ENCODE assay signal across 24 mouse cellular contexts in the genomic region with DNA sequence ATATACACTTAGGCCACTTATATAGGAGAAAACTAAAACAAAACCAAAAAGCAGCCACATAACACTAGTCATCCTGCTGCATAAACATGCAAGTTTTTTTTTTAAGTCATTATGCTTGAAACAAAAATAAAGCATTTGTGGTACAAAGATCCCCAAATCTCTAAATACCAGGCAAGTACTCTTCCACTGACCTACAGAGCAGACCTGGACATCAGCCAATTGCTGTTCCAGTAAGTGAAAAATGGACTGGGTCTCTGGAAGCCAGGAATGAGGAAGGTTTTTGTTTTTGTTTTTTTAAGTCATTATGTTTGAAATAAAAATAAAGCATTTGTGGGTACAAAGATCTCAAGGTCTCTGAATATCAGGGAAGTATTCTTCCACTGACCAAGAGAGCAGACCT. TPM values are rescaled to one million over a fixed set of nuclear protein-coding genes. Genes with fewer than 3 reads are reported as not detected.
DNase-seq lines count a peak whose midpoint lies in the region; ATAC-seq and TF ChIP-seq lines count a peak whose summit lies in the region.
"Had no signal": no experiment of that assay in that cellular context is flagged by ENCODE, and none has a peak within 500 bp of the region (broad histone marks: within the 10 kb centered on the region; RNA-seq: fewer than 3 reads in every experiment).

No protein-coding gene starts in this region.

- H3K4me2 ChIP-seq in embryonic facial prominence, embryonic 14.5 days (ENCODE audit: low read depth, low read length) = no peak overlapping the region
- H3K4me2 ChIP-seq in intestine, embryonic 15.5 days (replicated peaks) = no peak overlapping the region
- H3K4me2 ChIP-seq: heart, embryonic 13.5 days; liver, embryonic 15.5 days; midbrain, embryonic 15.5 days; neural tube, embryonic 13.5 days had no signal

- no peaks in the 10 kb centered on the region for H3K36me3 ChIP-seq in embryonic facial prominence, embryonic 14.5 days (ENCODE audit: control insufficient read depth, insufficient read depth, low read length)
- no peaks in the 10 kb centered on the region for H3K36me3 ChIP-seq in embryonic facial prominence, embryonic 10.5 days (replicated peaks)
- no peaks in the 10 kb centered on the region for H3K36me3 ChIP-seq in intestine, embryonic 15.5 days
- H3K36me3 ChIP-seq: forebrain, embryonic 10.5 days; heart, embryonic 13.5 days; limb, embryonic 10.5 days; liver, embryonic 15.5 days; midbrain, embryonic 15.5 days; neural tube, embryonic 13.5 days had no signal

- H3K4me1 ChIP-seq in embryonic facial prominence, embryonic 14.5 days (ENCODE audit: control insufficient read depth, insufficient read depth, low read length) = no peaks in the 10 kb centered on the region
- no peaks in the 10 kb centered on the region for H3K4me1 ChIP-seq in embryonic facial prominence, embryonic 10.5 days
- H3K4me1 ChIP-seq in intestine, embryonic 15.5 days (replicated peaks) = no peaks in the 10 kb centered on the region
- H3K4me1 ChIP-seq: forebrain, embryonic 10.5 days; heart, embryonic 13.5 days; limb, embryonic 10.5 days; liver, embryonic 15.5 days; midbrain, embryonic 15.5 days; neural tube, embryonic 13.5 days had no signal

- no peaks in the 10 kb centered on the region for H3K27me3 ChIP-seq in embryonic facial prominence, embryonic 14.5 days (replicated peaks; ENCODE audit: control insufficient read depth, insufficient read depth, low read length)
- H3K27me3 ChIP-seq in embryonic facial prominence, embryonic 10.5 days (replicated peaks; ENCODE audit: low read depth, poor library complexity, severe bottlenecking) = no peaks in the 10 kb centered on the region
- no peaks in the 10 kb centered on the region for H3K27me3 ChIP-seq in intestine, embryonic 15.5 days (replicated peaks)
- H3K27me3 ChIP-seq: heart, embryonic 13.5 days; liver, embryonic 15.5 days; midbrain, embryonic 15.5 days; neural tube, embryonic 13.5 days had no signal

- peak; percentile 10 for DNase-seq in embryonic facial prominence, embryonic 14.5 days (ENCODE audit: low spot score)
- no peak for DNase-seq in embryonic facial prominence, embryonic 10.5 days (ENCODE audit: low spot score)
- peak; percentile 44 for DNase-seq in kidney, postnatal 10 days
- no peak for DNase-seq in kidney, adult 11 months
- peak; percentile 30 for DNase-seq in cerebellum, adult 9-11 months
- DNase-seq in gastrocnemius, adult 2 months = no peak
- DNase-seq: adrenal gland, postnatal 25 days; gastrocnemius, postnatal 14 days; heart, adult 2 months; heart, postnatal 14 days; liver; retina, postnatal 1 day; right cerebral cortex, postnatal 25 days; spleen, adult 18-20 months had no signal

- no peak overlapping the region for H3K4me3 ChIP-seq in embryonic facial prominence, embryonic 14.5 days (ENCODE audit: low read depth, low read length)
- no peak overlapping the region for H3K4me3 ChIP-seq in embryonic facial prominence, embryonic 10.5 days
- H3K4me3 ChIP-seq in intestine, embryonic 15.5 days (replicated peaks) = no peak overlapping the region
- no peak overlapping the region for H3K4me3 ChIP-seq in gastrocnemius, adult 2 months
- H3K4me3 ChIP-seq: forebrain, embryonic 10.5 days; heart, adult 2 months; heart, embryonic 13.5 days; limb, embryonic 10.5 days; liver, embryonic 15.5 days; midbrain, embryonic 15.5 days; myocyte; neural tube, embryonic 13.5 days had no signal

- no peak overlapping the region for H3K27ac ChIP-seq in embryonic facial prominence, embryonic 14.5 days (replicated peaks; ENCODE audit: low read depth, low read length)
- no peak overlapping the region for H3K27ac ChIP-seq in embryonic facial prominence, embryonic 10.5 days (replicated peaks)
- no peak overlapping the region for H3K27ac ChIP-seq in intestine, embryonic 15.5 days
- H3K27ac ChIP-seq in gastrocnemius, adult 2 months = no peak overlapping the region
- H3K27ac ChIP-seq: forebrain, embryonic 10.5 days; heart, adult 2 months; heart, embryonic 13.5 days; limb, embryonic 10.5 days; liver, embryonic 15.5 days; macrophage; midbrain, embryonic 15.5 days; neural tube, embryonic 13.5 days had no signal

- no peaks in the 10 kb centered on the region for H3K9me3 ChIP-seq in embryonic facial prominence, embryonic 14.5 days (ENCODE audit: control insufficient read depth, low read length)
- H3K9me3 ChIP-seq in embryonic facial prominence, embryonic 10.5 days = no peaks in the 10 kb centered on the region
- no peaks in the 10 kb centered on the region for H3K9me3 ChIP-seq in intestine, embryonic 15.5 days
- H3K9me3 ChIP-seq: forebrain, embryonic 10.5 days; limb, embryonic 10.5 days; liver, embryonic 15.5 days; midbrain, embryonic 15.5 days; neural tube, embryonic 13.5 days had no signal

- intact Hi-C loops in gastrocnemius, adult 2 months (cut with DNase I) = no loop called here

- TF ChIP-seq CTCF in gastrocnemius, adult 2 months (IDR thresholded peaks at IDR 0.05) = no peak

- no peak overlapping the region for H3K9ac ChIP-seq in embryonic facial prominence, embryonic 14.5 days (ENCODE audit: low read depth, low read length)
- H3K9ac ChIP-seq in intestine, embryonic 15.5 days = no peak overlapping the region
- H3K9ac ChIP-seq: heart, embryonic 13.5 days; liver, embryonic 15.5 days; midbrain, embryonic 15.5 days; neural tube, embryonic 13.5 days had no signal

- ATAC-seq in embryonic facial prominence, embryonic 14.5 days (ENCODE audit: low read depth) = no peak
- no peak for ATAC-seq in intestine, embryonic 15.5 days
- ATAC-seq: forebrain, embryonic 16.5 days; midbrain, embryonic 15.5 days had no signal

RNA-seq across cellular contexts. Expression of gene Fut9, which starts 37.0 kb away (rescaled TPM):
- polyA plus RNA-seq in embryonic facial prominence, embryonic 14.5 days (2014; fragmentation: Nextera tagmentation; extraction: Ambion mirVana) = 0.59 and 0.77 TPM in 2 replicates
- polyA plus RNA-seq in embryonic facial prominence, embryonic 10.5 days (2016; fragmentation: Nextera tagmentation; extraction: Ambion mirVana) = 0.91 and 1.7 TPM in 2 replicates
- polyA plus RNA-seq in intestine, embryonic 15.5 days (2015; fragmentation: Nextera tagmentation; extraction: Ambion mirVana) = 0.04 and 0.14 TPM in 2 replicates
- not detected for total RNA-seq in gastrocnemius, adult 2 months (2021)
- total RNA-seq: heart, adult 2 months; heart, postnatal 14 days had no signal
- polyA plus RNA-seq: macrophage had no signal

Comparison
In these comparisons a context has a peak if more than half of its experiments do, and no peak if none do; other contexts are left out.
1. DNase-seq: peak in embryonic facial prominence, embryonic 14.5 days (single experiment), kidney, postnatal 10 days (single experiment) and cerebellum, adult 9-11 months (single experiment); none in embryonic facial prominence, embryonic 10.5 days (single experiment), kidney, adult 11 months (single experiment) and gastrocnemius, adult 2 months (single experiment).